Mouse (Mus musculus): Measurements from ENCODE around the gene Wscd1.

GRCm38 (mm10) chr11:71763154-71763553 is 13.4 kb downstream of the Wscd1 start:
- TF ChIP-seq CTCF (IDR thresholded peaks at IDR 0.05; ENCODE audit: insufficient read depth, low read length) (no peak), POLR2A (IDR thresholded peaks at IDR 0.05; ENCODE audit: borderline replicate concordance, extremely low read depth, low read depth, low read length) (no peak)
